Mouse (Mus musculus): Measurements from ENCODE around the gene Ppfibp1.

Ppfibp1 gene

DNA sequence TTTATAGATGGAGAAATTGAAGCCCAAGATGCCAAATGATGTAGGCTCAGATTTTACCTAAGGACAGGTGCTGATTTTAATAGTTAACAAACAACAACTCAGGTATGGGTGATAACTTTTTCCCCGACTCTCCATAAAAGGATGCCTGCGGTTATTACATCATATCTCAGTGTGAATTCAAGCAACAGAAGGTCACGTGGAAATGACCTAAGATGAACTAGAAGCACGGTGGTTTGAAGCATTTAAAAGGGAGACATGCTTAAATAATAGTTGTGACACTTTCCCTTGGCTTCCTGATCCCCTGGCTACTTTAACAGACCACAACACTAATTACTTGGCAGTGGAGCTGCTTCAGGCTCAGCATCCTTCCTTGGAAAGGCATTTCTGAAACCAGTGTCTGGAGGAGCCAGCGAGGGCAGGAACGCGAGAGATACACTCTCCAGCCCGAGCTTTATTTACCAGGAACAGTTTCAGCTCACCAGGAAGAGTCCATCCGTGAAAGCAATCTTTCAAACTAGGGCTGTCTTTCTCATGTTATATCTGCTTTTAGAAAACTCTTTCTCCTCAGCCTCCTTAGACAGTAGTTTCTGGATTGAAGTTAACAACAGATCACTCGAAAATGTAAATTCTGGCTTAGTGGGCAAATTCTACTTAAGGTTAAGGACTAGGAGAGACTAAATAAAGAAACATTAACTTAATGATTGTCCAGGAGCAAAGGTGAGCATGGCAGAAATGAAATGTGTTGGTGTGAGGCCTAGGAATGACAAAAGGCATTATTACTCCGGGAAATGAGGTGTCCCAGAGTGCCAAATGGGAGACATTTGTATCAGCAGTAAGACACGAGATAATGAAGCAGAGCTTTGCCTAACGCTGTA, 6.2 kb upstream of the Ppfibp1 start:
- no peak for DNase-seq (ENCODE audit: low spot score in 2 of 2)

DNA sequence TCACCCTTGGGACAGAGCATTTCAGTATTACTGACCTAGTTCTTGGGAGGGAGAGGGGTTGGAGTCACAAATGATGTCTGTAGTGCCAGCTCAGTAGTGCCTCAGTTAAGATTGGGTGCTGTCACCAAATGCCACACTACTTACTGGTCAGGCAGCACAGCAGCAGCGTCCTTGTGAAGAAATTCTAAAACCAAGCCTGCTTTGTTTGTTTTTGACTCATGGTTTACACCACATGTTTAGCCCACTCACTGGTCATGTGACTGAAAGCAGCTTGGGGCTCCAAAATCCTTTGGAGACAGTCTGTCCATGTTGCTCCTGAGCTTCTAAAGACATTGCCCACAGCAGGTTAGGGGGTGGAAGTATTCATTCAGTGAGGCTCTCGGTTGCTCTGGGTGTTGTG, 4.9 kb upstream of the Ppfibp1 start:
- no peak for DNase-seq (ENCODE audit: low spot score in 2 of 2)

DNA sequence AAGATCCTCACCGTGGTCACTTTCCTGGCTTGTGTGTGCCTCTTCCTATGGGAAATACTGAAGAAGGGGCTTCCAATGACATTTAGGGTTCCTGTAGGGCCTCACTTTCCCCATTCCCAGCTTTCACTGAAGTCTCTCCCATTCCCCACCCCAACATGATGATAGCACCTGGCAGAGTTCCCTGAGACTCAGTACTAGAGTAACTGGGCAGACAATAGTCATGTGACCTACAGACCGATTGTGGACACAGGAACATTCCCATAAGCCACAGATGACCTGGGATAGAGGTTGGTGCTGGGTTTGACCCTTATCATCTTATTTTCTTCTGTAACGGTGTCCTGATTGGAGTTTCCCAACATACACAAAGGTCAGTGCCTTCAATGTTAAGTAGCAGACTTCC, 4.1 kb upstream of the Ppfibp1 start:
- DNase-seq (ENCODE audit: low spot score in 2 of 2) = no peak

DNA sequence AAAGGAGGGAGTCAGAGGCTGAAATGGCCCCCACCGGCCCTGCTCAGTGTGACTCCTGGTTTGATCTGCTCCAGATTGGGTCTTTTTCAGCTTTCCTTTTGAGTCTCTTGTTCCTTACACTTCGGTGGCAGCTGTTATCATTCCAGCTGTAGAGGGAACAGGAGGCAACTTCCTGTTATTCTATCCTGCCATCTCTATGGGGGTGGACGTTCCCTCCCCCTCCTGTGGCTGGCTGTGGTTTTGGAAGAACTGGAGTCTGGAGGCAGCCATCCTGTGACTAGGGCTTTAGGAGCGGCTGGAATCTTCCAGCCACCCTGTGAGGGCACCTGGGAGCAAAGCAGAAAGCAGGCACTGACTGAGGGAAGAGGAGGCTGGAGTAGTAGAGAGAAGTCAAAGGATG, 3.4 kb upstream of the Ppfibp1 start:
- no peak for DNase-seq (ENCODE audit: low spot score in 2 of 2)

DNA sequence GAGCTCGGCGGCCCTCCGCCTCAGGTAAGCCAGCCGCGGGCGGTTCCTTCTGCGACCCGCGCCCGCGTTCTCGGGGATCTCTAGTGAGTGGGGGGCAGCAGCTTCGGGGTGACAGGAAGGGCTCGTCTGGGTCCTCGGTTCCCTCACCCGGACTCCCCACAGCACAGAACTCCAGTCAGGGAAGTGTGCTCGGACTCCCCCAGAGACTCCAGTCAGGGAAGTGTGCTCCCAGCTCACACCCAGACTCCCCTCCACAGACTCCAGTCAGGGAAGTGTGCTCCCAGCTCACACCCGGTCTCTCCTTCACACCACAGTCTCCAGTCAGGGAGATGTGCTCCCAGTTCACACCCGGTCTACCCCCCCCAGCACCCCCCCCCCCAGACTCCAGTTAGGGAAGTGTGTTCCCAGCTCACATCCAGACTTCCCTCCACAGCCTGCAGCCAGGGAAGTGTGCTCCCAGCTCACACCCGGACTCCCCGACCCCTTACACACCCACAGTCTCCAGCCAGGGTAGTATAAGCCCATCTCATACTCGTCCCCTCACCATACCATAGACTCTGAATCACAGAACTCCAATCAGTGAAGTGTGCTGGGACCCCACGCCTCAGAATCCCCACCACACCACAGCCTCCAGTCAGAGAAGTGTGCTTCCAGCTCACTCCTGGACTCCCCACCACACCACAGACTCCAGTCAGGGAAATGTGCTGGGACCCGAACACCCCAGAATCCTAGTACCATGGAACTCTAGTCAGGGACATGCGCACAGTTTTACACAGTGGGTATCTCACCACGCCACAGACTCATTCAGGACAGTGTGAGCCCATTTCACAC, 588 bp downstream of the Ppfibp1 start:
- no peak for DNase-seq (ENCODE audit: low spot score in 2 of 2)

- DNase-seq (ENCODE audit: low spot score in 2 of 2) = no peak
Measured at GRCm38 (mm10) chr6:146890215-146890614, 1.9 kb downstream of the Ppfibp1 start.

DNA sequence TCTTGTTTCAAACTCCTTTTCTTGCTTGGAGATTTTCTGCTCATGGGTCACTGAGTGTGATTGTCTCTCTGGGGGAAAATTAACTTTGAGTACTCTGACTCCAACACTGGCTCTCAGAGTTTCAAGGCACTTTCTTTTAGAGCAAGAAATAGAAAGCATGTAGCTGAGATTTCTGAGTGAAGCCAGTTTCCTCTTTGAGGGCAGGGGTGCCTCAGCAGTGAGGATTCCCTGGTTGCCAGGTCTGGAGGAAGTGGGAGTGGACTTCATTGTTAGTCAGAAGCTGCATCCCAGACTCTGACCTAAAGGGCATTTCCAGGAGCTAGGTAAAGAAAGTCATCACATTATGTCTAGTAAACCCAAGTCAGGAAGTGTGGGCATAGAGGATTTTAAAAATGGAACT, 2.3 kb downstream of the Ppfibp1 start:
- no peak for DNase-seq (ENCODE audit: low spot score in 2 of 2)

- DNase-seq (ENCODE audit: low spot score in 2 of 2) = no peak
Measured at GRCm38 (mm10) chr6:146893890-146894289, 5.6 kb downstream of the Ppfibp1 start.

GRCm38 (mm10) chr6:146898709-146899108, 10.4 kb downstream of the Ppfibp1 start:
- DNase-seq (ENCODE audit: low spot score in 2 of 2) = no peak

- DNase-seq (ENCODE audit: low spot score in 2 of 2) = no peak
Measured at GRCm38 (mm10) chr6:146899647-146900046, 11.4 kb downstream of the Ppfibp1 start.

- DNase-seq (ENCODE audit: low spot score in 2 of 2) = no peak
Measured at GRCm38 (mm10) chr6:146901929-146902328, 13.6 kb downstream of the Ppfibp1 start.

GRCm38 (mm10) chr6:146903632-146904031, 15.3 kb downstream of the Ppfibp1 start:
- no peak for DNase-seq (ENCODE audit: low spot score in 2 of 2)

DNA sequence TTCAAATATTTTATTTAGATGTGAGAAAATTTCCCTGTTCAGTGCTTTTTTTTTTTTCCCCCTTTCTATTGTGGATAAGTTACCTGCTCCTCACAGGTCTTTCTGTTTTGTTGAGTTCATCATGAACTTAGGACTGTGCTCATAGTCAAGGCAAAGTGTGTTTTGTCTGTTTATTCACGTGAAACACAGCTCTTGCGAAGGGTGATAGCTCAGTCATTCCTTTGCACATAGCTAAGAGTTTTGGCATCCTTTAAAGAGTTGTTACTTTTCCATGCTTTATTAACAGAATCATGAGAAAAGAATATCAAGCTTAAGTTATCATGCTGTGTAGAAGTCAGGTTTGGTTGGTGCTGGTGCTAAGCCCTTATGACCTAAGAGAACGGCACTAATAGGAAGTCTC, 16.4 kb downstream of the Ppfibp1 start:
- DNase-seq (ENCODE audit: low spot score in 2 of 2) = no peak

DNA sequence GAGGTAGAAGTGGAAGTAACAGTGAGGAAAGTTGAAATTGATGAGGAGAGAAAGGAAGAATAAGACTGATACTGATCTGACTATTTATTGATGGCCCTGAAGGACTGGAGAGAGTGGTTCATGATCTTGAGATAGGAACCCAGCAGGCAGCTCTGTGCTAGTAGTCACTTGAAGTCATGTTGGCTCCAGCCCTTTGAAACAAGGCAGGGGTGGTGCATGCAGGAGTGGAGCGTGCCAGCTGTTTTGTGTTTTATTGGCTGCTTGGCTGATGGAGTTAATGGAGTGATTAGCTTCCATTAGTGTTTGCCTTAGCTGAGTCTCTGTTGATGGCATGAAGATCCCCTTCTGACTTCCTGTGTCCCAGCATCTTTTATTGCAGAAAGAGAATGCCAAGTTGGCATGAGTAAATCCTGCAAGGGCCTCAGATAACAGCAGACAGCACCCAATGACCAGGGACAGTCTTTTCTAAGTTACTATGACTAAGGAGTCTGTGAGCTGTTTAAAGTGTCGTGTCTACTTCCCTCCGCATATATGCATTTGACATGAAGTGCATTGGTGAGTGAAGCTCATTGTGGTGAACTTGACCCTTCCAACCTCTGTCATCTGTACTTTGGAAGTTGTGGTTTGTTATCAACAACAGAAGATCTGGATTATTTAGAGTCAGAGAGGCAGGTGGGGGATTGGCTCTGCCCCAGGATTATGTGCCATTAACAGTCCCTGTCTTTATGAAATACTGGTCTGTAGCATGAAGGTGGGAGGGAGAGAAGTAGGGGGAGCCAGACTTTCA, 17.9 kb downstream of the Ppfibp1 start:
- no peak for DNase-seq (ENCODE audit: low spot score in 2 of 2)

DNA sequence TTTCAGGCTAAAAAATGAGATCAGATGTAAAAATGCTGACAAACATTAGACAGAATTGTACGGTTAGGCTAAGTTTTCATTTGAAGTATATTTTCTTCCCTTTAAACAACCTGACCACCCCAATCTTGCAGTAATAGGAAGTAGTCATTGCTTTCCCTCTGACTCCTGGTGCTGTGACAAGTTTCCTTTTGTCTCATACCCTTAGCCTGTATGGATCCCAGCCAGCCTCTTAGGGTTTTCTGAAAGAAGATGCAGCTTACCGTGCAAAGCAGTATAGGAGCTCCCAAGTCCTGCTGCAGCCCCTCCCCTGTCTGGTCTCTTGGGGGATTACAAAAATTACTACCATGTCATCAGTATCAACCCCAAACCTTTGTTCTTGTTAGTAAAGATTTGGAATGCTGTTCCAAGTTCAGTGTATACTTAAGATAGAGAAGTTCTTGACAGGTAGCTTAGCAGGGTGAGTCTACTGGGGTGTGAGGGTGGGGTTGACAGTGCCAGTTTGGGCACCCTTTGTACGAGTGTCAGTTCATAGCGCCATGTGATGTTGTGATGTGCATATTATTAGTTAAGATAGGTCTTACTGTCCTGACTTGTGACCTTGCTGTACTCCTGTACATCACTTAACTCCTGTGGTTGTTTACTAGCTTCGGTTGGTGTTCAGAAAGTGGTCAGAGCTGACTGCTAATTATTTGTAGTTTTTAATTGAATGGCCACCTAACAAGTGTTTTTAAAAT, 18.9 kb downstream of the Ppfibp1 start:
- no peak for DNase-seq (ENCODE audit: low spot score in 2 of 2)

- DNase-seq (ENCODE audit: low spot score in 2 of 2) = no peak
Measured at GRCm38 (mm10) chr6:146907795-146908190, 19.5 kb downstream of the Ppfibp1 start.

- no peak for DNase-seq (ENCODE audit: low spot score in 2 of 2)
Measured at GRCm38 (mm10) chr6:146908801-146909200, 20.5 kb downstream of the Ppfibp1 start.

- DNase-seq (ENCODE audit: low spot score in 2 of 2) = no peak
Measured at GRCm38 (mm10) chr6:146909725-146910489, 21.6 kb downstream of the Ppfibp1 start.

DNA sequence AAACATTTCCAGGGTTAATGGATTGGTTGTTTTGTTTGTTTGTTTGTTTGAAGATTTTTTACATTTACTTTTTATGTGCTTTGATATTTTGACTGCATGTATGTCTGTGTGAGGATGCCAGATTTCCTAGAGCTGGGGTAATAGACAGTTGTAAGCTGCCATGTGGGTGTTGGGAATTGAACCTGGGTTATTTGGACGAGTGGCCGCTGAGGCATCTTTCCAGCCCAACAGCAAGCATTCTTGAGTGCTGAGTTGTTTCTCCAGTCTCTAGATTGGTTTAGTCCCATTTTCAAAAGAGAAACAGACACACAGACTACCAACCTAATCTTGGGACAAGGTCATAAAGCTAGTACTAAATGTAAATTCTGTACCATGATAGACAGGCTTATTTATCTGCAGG, 22.5 kb downstream of the Ppfibp1 start:
- DNase-seq (ENCODE audit: low spot score in 2 of 2) = no peak

GRCm38 (mm10) chr6:146912835-146913488, 24.7 kb downstream of the Ppfibp1 start:
- DNase-seq (ENCODE audit: low spot score in 2 of 2) = no peak
